Mouse (Mus musculus): Measurements from ENCODE around the gene Cpa4. TPM values are rescaled to one million over a fixed set of nuclear protein-coding genes. Genes with fewer than 3 reads are reported as not detected.

Cpa4 gene
- polyA plus RNA-seq, 1 experiment from 2014 or later, result not detected

GRCm38 (mm10) chr6:30624763-30625162 is 56.6 kb downstream of the Cpa4 start:
- no peak for DNase-seq (ENCODE audit: low spot score)

- DNase-seq (ENCODE audit: low spot score), result no peak
Observed at GRCm38 (mm10) chr6:30628152-30628551, 60.0 kb downstream of the Cpa4 start.

GRCm38 (mm10) chr6:30629989-30630388 is 61.8 kb downstream of the Cpa4 start:
- DNase-seq (ENCODE audit: low spot score), result no peak

GRCm38 (mm10) chr6:30635361-30635862 is 67.2 kb downstream of the Cpa4 start:
- DNase-seq (ENCODE audit: low spot score), result no peak

GRCm38 (mm10) chr6:30636186-30636842 is 68.1 kb downstream of the Cpa4 start:
- no peak for DNase-seq (ENCODE audit: low spot score)

GRCm38 (mm10) chr6:30638674-30639268 is 70.6 kb downstream of the Cpa4 start, which contains the start of gene Cpa1:
TSS of gene Cpa1 (plus strand) at chr6:30639218.
- DNase-seq (ENCODE audit: low spot score), result no peak

Other genes starting within 250 kb of the Cpa4 start
- gene Zc3hc1, start 177.3 kb upstream of the Cpa4 start, polyA plus RNA-seq (2015; fragmentation: Nextera tagmentation; extraction: Ambion mirVana), result 48.8 and 49.2 TPM in 2 replicates
- gene Klhdc10, start 166.5 kb upstream of the Cpa4 start, polyA plus RNA-seq (2015; fragmentation: Nextera tagmentation; extraction: Ambion mirVana), result 7.9 and 8.3 TPM in 2 replicates
- 34.4 and 38.4 TPM in 2 replicates for gene Tmem209, start 58.6 kb upstream of the Cpa4 start, polyA plus RNA-seq (2015; fragmentation: Nextera tagmentation; extraction: Ambion mirVana)
- 0.12 and 0.13 TPM in 2 replicates for gene Ssmem1, start 58.5 kb upstream of the Cpa4 start, polyA plus RNA-seq (2015; fragmentation: Nextera tagmentation; extraction: Ambion mirVana)
- gene Cpa2, start 26.8 kb upstream of the Cpa4 start, polyA plus RNA-seq (2015; fragmentation: Nextera tagmentation; extraction: Ambion mirVana), result 2.5 and 2.6 TPM in 2 replicates
- not detected in 2 replicates for gene Cpa5, start 42.6 kb downstream of the Cpa4 start, polyA plus RNA-seq (2015; fragmentation: Nextera tagmentation; extraction: Ambion mirVana)
- gene Cpa1, start 70.8 kb downstream of the Cpa4 start, polyA plus RNA-seq (2015; fragmentation: Nextera tagmentation; extraction: Ambion mirVana), result 0.23 and 0.30 TPM in 2 replicates
- 14.1 and 15.0 TPM in 2 replicates for gene Cep41, start 125.4 kb downstream of the Cpa4 start, polyA plus RNA-seq (2015; fragmentation: Nextera tagmentation; extraction: Ambion mirVana)
- 55.0 and 63.2 TPM in 2 replicates for gene Mest, start 155.2 kb downstream of the Cpa4 start, polyA plus RNA-seq (2015; fragmentation: Nextera tagmentation; extraction: Ambion mirVana)

Measured in thymus, postnatal 0 days (tissue).